Mouse (Mus musculus) neutrophil, adult 5-6 weeks (primary cell): ENCODE measurements around the gene Rfx1. TPM values are rescaled to one million over a fixed set of nuclear protein-coding genes. Genes with fewer than 3 reads are reported as not detected.

ENCODE experiments used
- ATAC-seq: fragments of 151-379, 151-347 bp; 2 replicates; pipeline ENCODE4 v1.8.0; 2017; ENCODE audit warnings: mild to moderate bottlenecking, moderate TSS enrichment; ENCODE audit not compliant: insufficient number of reproducible peaks, poor library complexity, low FRiP score, severe bottlenecking; ENCODE audit errors: extremely low read depth
- total RNA-seq: library from RNA; stranded (forward); fragments of 200-1000 nt; gene quantifications from 2 replicates; pipeline ENCODE4 v1.2.3, GENCODE M21; 2017

Gene Rfx1
- total RNA-seq, 1 experiment from 2014 or later = 37.9 TPM

DNA sequence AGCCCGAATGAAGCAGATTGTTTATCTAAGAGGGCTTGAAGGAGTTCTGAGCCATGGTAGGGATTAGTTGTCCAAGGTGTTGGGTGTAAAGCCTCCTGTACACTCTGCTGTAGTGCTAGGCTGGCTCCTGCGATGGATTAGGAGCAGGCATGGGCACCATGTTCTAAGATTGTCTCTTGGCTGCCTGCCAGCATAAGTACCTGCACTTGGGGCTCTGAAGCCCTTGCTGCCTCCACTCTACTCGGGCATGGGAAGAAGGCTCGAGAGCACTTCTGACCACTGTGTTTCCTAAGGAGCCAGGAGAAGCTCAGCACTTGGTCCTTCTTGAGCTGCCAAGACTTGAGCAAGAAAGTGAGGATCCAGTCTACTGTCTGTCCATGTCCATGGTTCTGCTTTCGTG, 12.6 kb downstream of the Rfx1 start:
- ATAC-seq = no peak

- no peak for ATAC-seq
These were observed 17.2 kb downstream of the Rfx1 start for GRCm38 (mm10) chr8:84083829-84084241.

DNA sequence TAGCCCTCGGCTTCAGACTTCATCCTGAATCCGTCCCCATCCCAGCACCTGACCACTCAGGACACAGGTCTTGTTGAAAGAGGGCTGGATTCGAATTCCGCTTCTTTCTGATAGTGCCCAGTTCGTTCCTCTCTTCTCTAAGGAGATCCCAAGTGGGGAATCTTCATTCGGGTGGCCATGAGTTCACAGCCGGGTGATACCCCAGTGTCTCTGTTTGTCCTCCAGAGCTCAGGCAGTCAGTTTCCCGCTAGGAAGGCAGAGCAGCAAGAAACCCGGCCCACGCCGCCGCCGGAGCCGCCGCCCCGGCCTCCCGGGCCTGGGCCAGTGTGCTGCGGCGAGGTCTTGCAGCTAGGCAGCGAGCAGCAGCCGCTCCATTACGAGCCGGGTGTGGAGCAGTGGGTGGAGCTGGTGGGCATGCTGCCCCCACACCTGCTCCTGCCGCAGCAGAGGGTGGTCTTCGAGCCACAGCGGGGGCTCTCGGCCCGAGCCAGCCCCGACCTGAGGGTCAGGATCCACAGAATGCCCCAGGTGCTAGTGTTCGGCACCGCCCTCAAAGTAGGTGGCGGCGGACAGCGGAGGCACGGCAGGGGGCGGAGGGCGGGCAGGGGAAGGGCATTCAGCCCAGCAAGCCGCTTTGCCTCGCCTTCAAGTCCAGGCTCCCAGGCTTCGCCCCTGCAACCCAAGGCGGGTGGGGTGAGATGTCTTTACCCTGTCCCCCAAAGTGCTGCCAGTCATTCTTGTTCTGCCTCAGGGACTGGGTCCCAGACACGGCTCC, 17.9 kb downstream of the Rfx1 start:
- ATAC-seq = no peak

GRCm38 (mm10) chr8:84087156-84087555, 20.5 kb downstream of the Rfx1 start:
- ATAC-seq = no peak

- no peak for ATAC-seq
These were observed 21.2 kb downstream of the Rfx1 start for GRCm38 (mm10) chr8:84087821-84088220.

- no peak for ATAC-seq
These were observed 22.6 kb downstream of the Rfx1 start for GRCm38 (mm10) chr8:84089277-84089676.

- no peak for ATAC-seq
These were observed 24.0 kb downstream of the Rfx1 start for GRCm38 (mm10) chr8:84090585-84090984.

DNA sequence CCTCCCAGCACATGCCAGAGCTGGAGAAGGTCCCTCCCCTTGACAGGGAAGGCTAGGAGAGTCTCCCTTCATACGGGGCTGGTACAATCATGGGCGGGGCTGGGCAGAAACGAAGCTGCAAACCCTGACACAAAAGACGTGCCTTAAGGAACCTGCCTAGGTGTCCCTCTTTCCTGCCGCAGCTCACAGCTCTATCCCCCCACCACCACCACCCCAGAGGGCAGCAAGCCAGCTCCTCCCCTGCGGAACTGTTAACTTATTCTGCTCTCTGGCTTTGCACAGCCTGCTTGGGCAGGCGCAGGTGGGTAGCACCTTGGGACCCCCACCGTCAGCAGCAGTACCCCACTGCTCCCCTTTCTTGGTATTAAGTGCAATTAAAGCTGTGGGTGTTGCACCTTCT, 29.4 kb downstream of the Rfx1 start:
- ATAC-seq = no peak

GRCm38 (mm10) chr8:84098376-84098775, 31.7 kb downstream of the Rfx1 start:
- no peak for ATAC-seq

- no peak for ATAC-seq
These were observed 35.0 kb downstream of the Rfx1 start for GRCm38 (mm10) chr8:84101476-84102270.

DNA sequence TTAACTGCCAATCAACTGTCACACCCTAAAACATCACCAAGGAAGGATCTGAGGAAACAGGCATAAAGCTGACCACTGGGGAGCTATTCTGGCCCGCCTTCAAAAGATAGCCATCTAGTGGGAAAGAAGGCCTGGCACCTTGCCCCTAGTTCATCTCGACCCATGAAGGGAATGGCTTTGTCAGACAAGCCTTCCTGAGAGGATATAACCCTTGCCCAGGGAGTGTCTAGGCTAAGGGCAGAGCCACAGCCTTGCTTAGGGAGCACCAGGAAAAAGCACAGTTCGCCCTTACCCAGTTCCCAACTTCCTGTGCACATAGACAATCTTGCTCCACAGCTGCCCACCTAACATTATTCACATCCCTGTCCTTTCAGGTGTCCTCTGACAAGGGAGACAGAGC, 37.0 kb downstream of the Rfx1 start:
- ATAC-seq = no peak

DNA sequence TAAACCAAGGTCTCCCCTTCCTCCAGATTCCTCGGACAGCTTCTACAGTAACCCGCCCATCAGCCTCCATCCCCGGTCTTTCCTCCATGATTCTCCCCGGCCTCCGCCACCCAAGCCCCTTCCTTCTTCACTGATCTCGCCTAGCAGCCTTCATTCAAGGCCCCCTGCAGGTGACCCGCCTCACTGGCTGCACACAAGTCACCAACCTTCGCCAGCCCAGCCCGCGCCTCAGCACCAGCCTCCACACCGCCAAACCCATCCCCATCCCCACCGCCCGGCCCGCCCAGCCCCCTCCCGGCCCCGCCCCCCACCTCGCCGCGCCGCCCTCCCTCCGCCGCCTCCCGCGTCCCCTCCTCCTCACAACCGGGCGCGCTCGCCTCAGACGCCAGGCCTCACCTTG, 37.6 kb downstream of the Rfx1 start:
- peak; percentile 33; the same call in 1 of the 2 replicates for ATAC-seq

DNA sequence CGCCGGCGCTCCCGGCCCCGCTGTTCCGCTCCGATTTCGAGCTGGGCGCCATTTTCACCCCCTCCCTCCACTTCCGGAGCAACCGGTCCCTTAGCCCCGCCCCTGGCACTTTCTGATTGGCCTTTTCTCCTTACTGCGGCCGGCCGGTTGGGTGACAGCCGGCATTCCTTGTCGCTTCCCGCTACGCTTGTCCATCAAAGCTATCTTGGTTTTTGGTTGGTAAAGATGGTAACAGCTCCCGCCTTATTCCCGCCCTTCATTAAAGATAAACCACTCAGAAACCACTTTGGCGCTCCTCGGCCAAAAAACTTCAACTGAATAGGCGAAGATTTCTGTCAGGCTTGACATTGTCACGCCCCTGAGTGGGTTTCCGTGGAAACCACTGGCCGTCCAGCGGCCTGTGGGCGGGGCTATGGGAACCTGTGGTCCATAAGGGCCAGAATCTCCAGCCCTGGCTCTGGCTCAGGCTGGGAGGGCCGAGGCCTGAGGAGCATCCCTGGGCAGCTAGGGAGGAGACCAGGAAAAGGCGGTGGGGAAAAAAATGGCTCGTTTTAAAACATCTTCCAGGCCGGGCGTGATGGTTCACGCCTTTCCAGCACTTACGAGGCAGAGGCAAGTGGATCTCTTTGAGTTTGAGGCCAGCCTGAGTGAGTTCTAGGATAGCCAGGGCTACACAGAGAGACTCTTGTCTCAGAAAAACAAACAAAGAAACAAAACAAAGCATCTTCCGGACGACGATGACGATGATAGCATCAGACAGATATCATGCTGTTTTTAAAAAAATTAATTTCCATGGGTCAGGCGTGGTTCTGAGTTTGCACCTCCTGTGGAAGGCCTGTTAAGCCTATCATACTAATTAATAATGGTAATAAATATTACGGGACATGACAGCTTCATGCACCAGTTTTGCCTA, 38.3 kb downstream of the Rfx1 start, which contains the start of gene Dcaf15:
Gene Dcaf15 (minus strand): TSS at position 72 of the 913 bp plus-strand sequence.
- ATAC-seq = peak; percentile 93

- ATAC-seq = no peak
These were observed 39.0 kb downstream of the Rfx1 start for GRCm38 (mm10) chr8:84105676-84106075.

GRCm38 (mm10) chr8:84106216-84107040, 39.8 kb downstream of the Rfx1 start:
- ATAC-seq = no peak

- ATAC-seq = no peak
These were observed 49.0 kb downstream of the Rfx1 start for GRCm38 (mm10) chr8:84115646-84116045.

- ATAC-seq = no peak
These were observed 55.5 kb downstream of the Rfx1 start for GRCm38 (mm10) chr8:84122151-84122550.

DNA sequence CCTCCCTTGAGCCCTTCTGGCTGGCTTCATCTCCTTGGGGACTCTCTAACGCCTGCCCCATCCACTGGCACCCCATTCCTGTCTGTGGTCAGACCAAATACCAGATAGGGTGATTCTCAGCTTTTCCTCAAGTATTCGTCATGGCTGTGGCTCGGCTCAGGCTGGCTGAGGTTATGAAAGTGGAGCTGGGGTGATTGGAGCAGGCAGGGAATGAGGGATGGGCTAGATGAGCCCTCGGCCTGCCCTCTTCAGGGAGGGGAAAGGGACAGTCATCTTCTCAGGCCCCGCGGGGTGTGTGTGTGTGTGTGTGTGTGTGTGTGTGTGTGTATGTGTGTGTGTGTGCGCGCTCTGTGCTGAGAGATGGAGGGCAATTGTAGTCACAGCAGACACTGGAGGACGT, 59.0 kb downstream of the Rfx1 start, which contains the start of gene Podnl1:
Gene Podnl1 (plus strand): TSS at position 334 of the 400 bp plus-strand sequence.
- ATAC-seq = no peak
